Mouse (Mus musculus) MEL (cell line): Measurements from ENCODE around the gene Ammecr1. TPM values are rescaled to one million over a fixed set of nuclear protein-coding genes. Genes with fewer than 3 reads are reported as not detected.

Experiments
- DNase-seq: peaks from one replicate; pipeline ENCODE4 v3.0.0; 2011; ENCODE audit warnings: low read depth, low spot score
- H3K27ac ChIP-seq: 2 replicates; pipeline ENCODE4 v1.5.1; 2012; ENCODE audit warnings: low read depth, mild to moderate bottlenecking, control low read depth, low read length, moderate library complexity; ENCODE audit not compliant: control insufficient read depth
- H3K27me3 ChIP-seq, 2 experiments: fragments of 150-350 bp in 1 of 2; sonication (generic) in 1 of 2; 2 replicates each; pipeline ENCODE4 v1.6.1; 2012; ENCODE audit warnings: low read length in 2 of 2, mild to moderate bottlenecking in 2 of 2, improper control_type of control experiment in 1 of 2, moderate library complexity in 1 of 2; ENCODE audit not compliant: insufficient read depth in 2 of 2, control insufficient read depth in 1 of 2
- H3K36me3 ChIP-seq, 2 experiments: 2 replicates each; pipeline ENCODE4 v1.6.1; 2012 to 2014; ENCODE audit warnings: low read length in 2 of 2, improper control_type of control experiment in 1 of 2, inconsistent platforms in 1 of 2, mild to moderate bottlenecking in 1 of 2; ENCODE audit not compliant: insufficient read depth in 2 of 2, control insufficient read depth in 1 of 2
- H3K4me1 ChIP-seq, 2 experiments: fragments of 150-350 bp in 1 of 2; sonication (generic) in 1 of 2; 2 replicates each; pipeline ENCODE4 v1.6.1; 2012; ENCODE audit warnings: low read length in 2 of 2, improper control_type of control experiment in 1 of 2, mild to moderate bottlenecking in 1 of 2; ENCODE audit not compliant: insufficient read depth in 2 of 2, control insufficient read depth in 1 of 2
- H3K4me3 ChIP-seq, 2 experiments: fragments of 150-350 bp in 1 of 2; sonication (generic) in 1 of 2; 2 replicates each; pipeline ENCODE4 v1.5.1; 2012; ENCODE audit warnings: low read depth in 2 of 2, low read length in 2 of 2, mild to moderate bottlenecking in 2 of 2, moderate library complexity in 2 of 2, control low read depth in 1 of 2, improper control_type of control experiment in 1 of 2; ENCODE audit not compliant: control insufficient read depth in 1 of 2, insufficient read depth in 1 of 2
- H3K79me2 ChIP-seq: 2 replicates; pipeline ENCODE4 v1.6.1; 2012; ENCODE audit warnings: mild to moderate bottlenecking, low read length, moderate library complexity; ENCODE audit not compliant: control insufficient read depth, poor library complexity, insufficient read depth
- H3K9ac ChIP-seq: 2 replicates; pipeline ENCODE4 v1.6.1; 2012; ENCODE audit warnings: low read depth, mild to moderate bottlenecking, control low read depth, low read length, moderate library complexity; ENCODE audit not compliant: control insufficient read depth, poor library complexity, severe bottlenecking
- H3K9me3 ChIP-seq: fragments of 150-350 bp; sonication (generic); replicated peaks from 2 replicates; pipeline ENCODE4 v1.6.1; 2012; ENCODE audit warnings: mild to moderate bottlenecking, low read length, improper control_type of control experiment, moderate library complexity; ENCODE audit not compliant: insufficient read depth
- BHLHE40 ChIP-seq: IDR thresholded peaks from 2 replicates; pipeline ENCODE4 v1.6.1; 2012; ENCODE audit warnings: low read depth, mild to moderate bottlenecking, inconsistent platforms, low read length, improper control_type of control experiment, borderline replicate concordance
- CHD1 ChIP-seq: IDR thresholded peaks from 2 replicates; pipeline ENCODE4 v1.6.1; 2012; ENCODE audit warnings: low read depth, mild to moderate bottlenecking, inconsistent platforms, low read length, improper control_type of control experiment
- CTCF ChIP-seq, 3 experiments: IDR thresholded peaks in 2 of 3; conservative IDR thresholded peaks in 1 of 3; 2 replicates each; pipeline ENCODE4 v1.5.1; 2011 to 2012; ENCODE audit warnings: low read length in 3 of 3, low read depth in 2 of 3, mild to moderate bottlenecking in 2 of 3, improper control_type of control experiment in 1 of 3, inconsistent platforms in 1 of 3, mixed read lengths in 1 of 3, moderate library complexity in 1 of 3; ENCODE audit not compliant: control insufficient read depth in 1 of 3, insufficient read depth in 1 of 3, poor library complexity in 1 of 3, severe bottlenecking in 1 of 3
- EP300 ChIP-seq, 2 experiments: IDR thresholded peaks; 2 replicates each; pipeline ENCODE4 v1.6.1; 2011; ENCODE audit warnings: improper control_type of control experiment in 2 of 2, low read length in 2 of 2, low read depth in 1 of 2, mild to moderate bottlenecking in 1 of 2
- GATA1 ChIP-seq: IDR thresholded peaks from 2 replicates; pipeline ENCODE4 v1.6.1; 2011; ENCODE audit warnings: low read depth, low read length, improper control_type of control experiment
- JUND ChIP-seq: IDR thresholded peaks from 2 replicates; pipeline ENCODE4 v1.6.1; 2011; ENCODE audit warnings: low read depth, mild to moderate bottlenecking, improper control_type of control experiment, low read length
- MAFK ChIP-seq: IDR thresholded peaks from 2 replicates; pipeline ENCODE4 v1.6.1; 2011; ENCODE audit warnings: low read depth, mild to moderate bottlenecking, low read length, improper control_type of control experiment, borderline replicate concordance
- MEF2A ChIP-seq: IDR thresholded peaks from 2 replicates; pipeline ENCODE4 v1.6.1; 2014; ENCODE audit warnings: low read depth, mild to moderate bottlenecking, inconsistent platforms, low read length, improper control_type of control experiment; ENCODE audit not compliant: poor library complexity, insufficient replicate concordance, severe bottlenecking; ENCODE audit errors: extremely low read depth
- MXI1 ChIP-seq: IDR thresholded peaks from 2 replicates; pipeline ENCODE4 v1.6.1; 2011; ENCODE audit warnings: mild to moderate bottlenecking, low read depth, low read length, improper control_type of control experiment
- MYB ChIP-seq: IDR thresholded peaks from 2 replicates; pipeline ENCODE4 v1.6.1; 2011; ENCODE audit warnings: mild to moderate bottlenecking, low read depth, low read length, improper control_type of control experiment
- NELFE ChIP-seq: IDR thresholded peaks from 2 replicates; pipeline ENCODE4 v1.6.1; 2011; ENCODE audit warnings: low read depth, low read length, improper control_type of control experiment
- NRF1 ChIP-seq: IDR thresholded peaks from 2 replicates; pipeline ENCODE4 v1.6.1; 2014; ENCODE audit warnings: low read depth, mild to moderate bottlenecking, inconsistent platforms, low read length, improper control_type of control experiment, moderate library complexity; ENCODE audit not compliant: poor library complexity, insufficient read depth, severe bottlenecking
- POLR2AphosphoS2 ChIP-seq: IDR thresholded peaks from 2 replicates; pipeline ENCODE4 v1.6.1; 2011; ENCODE audit warnings: low read length, improper control_type of control experiment
- POLR2AphosphoS5 ChIP-seq: IDR thresholded peaks from 2 replicates; pipeline ENCODE4 v1.6.1; 2012; ENCODE audit warnings: low read depth, borderline replicate concordance, mild to moderate bottlenecking, inconsistent platforms, low read length, moderate library complexity, mixed read lengths
- RCOR1 ChIP-seq: IDR thresholded peaks from 2 replicates; pipeline ENCODE4 v1.6.1; 2012; ENCODE audit warnings: low read depth, mild to moderate bottlenecking, inconsistent platforms, low read length, improper control_type of control experiment
- SIN3A ChIP-seq: IDR thresholded peaks from 2 replicates; pipeline ENCODE4 v1.6.1; 2012; ENCODE audit warnings: low read length, improper control_type of control experiment, inconsistent platforms
- TAL1 ChIP-seq: IDR thresholded peaks from 2 replicates; pipeline ENCODE4 v1.6.1; 2012; ENCODE audit warnings: mild to moderate bottlenecking, inconsistent platforms, low read length, moderate library complexity, mixed read lengths
- UBTF ChIP-seq: IDR thresholded peaks from 2 replicates; pipeline ENCODE4 v1.6.1; 2012; ENCODE audit warnings: low read depth, mild to moderate bottlenecking, inconsistent platforms, low read length, improper control_type of control experiment, moderate library complexity, borderline replicate concordance; ENCODE audit not compliant: insufficient read depth
- USF2 ChIP-seq, 2 experiments: IDR thresholded peaks; 2 replicates each; pipeline ENCODE4 v1.6.1; 2011 to 2012; ENCODE audit warnings: improper control_type of control experiment in 2 of 2, low read length in 2 of 2, borderline replicate concordance in 1 of 2, inconsistent platforms in 1 of 2, low read depth in 1 of 2, mild to moderate bottlenecking in 1 of 2; ENCODE audit not compliant: insufficient read depth in 1 of 2
- ZKSCAN1 ChIP-seq: IDR thresholded peaks from 2 replicates; pipeline ENCODE4 v1.6.1; 2012; ENCODE audit warnings: low read depth, mild to moderate bottlenecking, inconsistent platforms, low read length, improper control_type of control experiment, moderate library complexity
- polyA plus RNA-seq, 2 experiments: library from polyadenylated mRNA; stranded (reverse) in 1 of 2; unstranded in 1 of 2; fragments of >175 nt in 1 of 2; fragments of >200 nt in 1 of 2; gene quantifications; 2 replicates each; pipeline versions ENCODE4 v1.2.1 to v1.2.4; 2012; ENCODE audit warnings: low replicate concordance in 2 of 2, low read depth in 1 of 2; ENCODE audit not compliant: insufficient read length in 2 of 2, insufficient read depth in 1 of 2, missing spikeins in 1 of 2
- total RNA-seq: library from RNA; depleted of rRNA; stranded (reverse); fragments of 300-350 nt; gene quantifications from 2 replicates; pipeline ENCODE4 v1.2.3, GENCODE M21; 2012

The Ammecr1 gene
- total and polyA plus RNA-seq, 3 experiments: 15.1 to 62.1 (median 23.6) TPM

DNA sequence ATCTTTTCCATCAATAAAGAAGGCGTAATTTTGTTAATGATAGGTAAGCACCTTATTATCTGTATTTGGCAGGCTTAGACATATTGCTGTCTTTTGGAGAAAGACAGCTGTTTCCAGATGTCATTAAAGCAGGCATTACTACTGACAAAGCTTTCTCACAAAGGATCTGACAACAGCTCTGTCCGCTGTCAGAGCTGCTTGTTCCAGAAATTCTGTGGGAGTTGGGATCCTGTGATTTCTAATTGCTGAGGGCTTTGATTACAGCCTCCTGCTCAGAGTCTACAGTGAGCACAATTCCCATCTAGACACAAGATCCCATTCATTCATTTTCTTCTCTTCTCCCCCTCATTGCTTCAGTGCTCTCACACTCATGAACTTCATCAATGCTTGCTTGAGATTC, 28.0 kb upstream of the Ammecr1 start:
- Histone ChIP-seq H3K9ac (no peak overlapping the region), H3K4me3 (no peak overlapping the region), H3K9me3 (no peaks in the 10 kb centered on the region), H3K79me2 (no peaks in the 10 kb centered on the region), H3K27ac (no peak overlapping the region)
- no peak for DNase-seq
- TF ChIP-seq SIN3A: no peak
- no peak for TF ChIP-seq CHD1
- TF ChIP-seq RCOR1: no peak
- TF ChIP-seq BHLHE40: no peak
- TF ChIP-seq NRF1: no peak
- TF ChIP-seq NELFE: no peak
- TF ChIP-seq POLR2AphosphoS2: no peak
- no peak for TF ChIP-seq MYB
- no peak for TF ChIP-seq UBTF
- no peak for TF ChIP-seq USF2 (IDR thresholded peaks at IDR 0.05; ENCODE audit: borderline replicate concordance in 1 of 2, insufficient read depth in 1 of 2, low read depth in 1 of 2, low read length in 2 of 2)
- no peak for TF ChIP-seq MEF2A
- TF ChIP-seq MXI1: no peak
- TF ChIP-seq, all 39 proteins: peak for 0
- peaks cover 0 to 6% of the 10 kb centered on the region in 2 experiments; a peak in 2 of 4 replicates for H3K36me3 ChIP-seq
- no peaks in the 10 kb centered on the region for H3K27me3 ChIP-seq
- H3K4me1 ChIP-seq: peaks cover 4 to 9% of the 10 kb centered on the region in 2 experiments

DNA sequence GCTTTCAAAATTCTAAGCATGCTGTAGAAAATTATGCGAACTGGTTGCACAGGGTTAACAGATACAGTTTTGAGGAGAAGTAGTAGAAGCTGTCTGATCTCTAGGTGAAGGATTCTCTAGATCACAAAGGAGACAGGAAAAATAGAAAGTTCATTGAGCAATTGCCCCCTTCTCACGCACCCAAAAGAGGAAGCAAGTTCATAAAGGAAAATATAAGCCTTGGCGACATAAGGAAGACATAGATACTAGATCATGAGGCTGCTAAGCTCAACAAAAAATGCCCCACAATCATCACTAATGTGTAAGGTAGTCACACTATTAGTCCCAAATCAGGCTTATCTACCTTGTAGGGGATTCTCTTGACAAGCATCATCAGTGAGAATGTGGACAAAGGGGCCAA, 17.6 kb upstream of the Ammecr1 start:
- Histone ChIP-seq H3K27me3 (no peaks in the 10 kb centered on the region), H3K4me1 (peaks cover 21 to 33% of the 10 kb centered on the region in 2 experiments), H3K9ac (peak overlapping the region; percentile 40), H3K27ac (peak overlapping the region; percentile 59), H3K79me2 (no peaks in the 10 kb centered on the region), H3K9me3 (no peaks in the 10 kb centered on the region), H3K36me3 (peaks cover 0 to 31% of the 10 kb centered on the region in 2 experiments; a peak in 2 of 4 replicates), H3K4me3 (peak overlapping the region; percentile 21 to 33; a peak in 3 of 4 replicates)
- TF ChIP-seq TAL1: peak; percentile 61
- no peak for TF ChIP-seq POLR2AphosphoS5
- no peak for TF ChIP-seq BHLHE40
- TF ChIP-seq EP300 (IDR thresholded peaks at IDR 0.05; ENCODE audit: low read depth in 1 of 2, low read length in 2 of 2): peak; percentile 34 to 43; a peak in 2 of 4 replicates
- TF ChIP-seq RCOR1: 0 out of 2 replicates have a peak, but pooled peaks have one; percentile 8
- no peak for TF ChIP-seq CTCF (IDR thresholded peaks at IDR 0.05 in 2 of 3, conservative IDR thresholded peaks at IDR 0.05 in 1 of 3; ENCODE audit: control insufficient read depth in 1 of 3, insufficient read depth in 1 of 3, low read depth in 2 of 3, low read length in 3 of 3, poor library complexity in 1 of 3, severe bottlenecking in 1 of 3)
- TF ChIP-seq MAFK: no peak
- TF ChIP-seq ZKSCAN1: no peak
- peak; percentile 36; the same call in 1 of the 2 replicates for TF ChIP-seq GATA1
- no peak for TF ChIP-seq CHD1
- no peak for TF ChIP-seq JUND
- DNase-seq: peak; percentile 77
